Mouse (Mus musculus) C2C12 (cell line): ENCODE results near the gene Ube2q2. TPM values are rescaled to one million over a fixed set of nuclear protein-coding genes. Genes with fewer than 3 reads are reported as not detected.

Source experiments
- H3K27me3 ChIP-seq: one replicate; pipeline ENCODE4 v1.6.1; 2011; ENCODE audit not compliant: control insufficient read depth, insufficient read depth, insufficient read length
- H3K36me3 ChIP-seq: one replicate; pipeline ENCODE4 v1.6.1; 2011; ENCODE audit not compliant: control insufficient read depth, insufficient read depth
- H3K4me3 ChIP-seq: one replicate; pipeline ENCODE4 v1.5.1; 2011; ENCODE audit warnings: mild to moderate bottlenecking, control low read depth; ENCODE audit not compliant: poor library complexity, insufficient read depth, severe bottlenecking
- H3K79me2 ChIP-seq: one replicate; pipeline ENCODE4 v1.6.1; 2011; ENCODE audit not compliant: control insufficient read depth, insufficient read depth
- H3K79me3 ChIP-seq: one replicate; pipeline ENCODE4 v1.6.1; 2011; ENCODE audit warnings: low read depth, control low read depth
- H3ac ChIP-seq: one replicate; pipeline ENCODE3; 2011; ENCODE audit warnings: low read depth; ENCODE audit not compliant: control insufficient read depth, insufficient read length
- CEBPB ChIP-seq: IDR thresholded peaks from one replicate; pipeline ENCODE4 v1.6.1; 2011; ENCODE audit warnings: low read depth, mild to moderate bottlenecking, control low read depth, moderate library complexity
- CTCF ChIP-seq: IDR thresholded peaks from one replicate; pipeline ENCODE4 v1.5.1; 2011; ENCODE audit not compliant: control insufficient read depth, insufficient read depth, insufficient read length
- FOSL1 ChIP-seq: IDR thresholded peaks from one replicate; pipeline ENCODE4 v1.8.0; 2011; ENCODE audit warnings: mild to moderate bottlenecking, low read length; ENCODE audit not compliant: poor library complexity, insufficient read depth, severe bottlenecking
- MAX ChIP-seq: IDR thresholded peaks from one replicate; pipeline ENCODE4 v1.6.1; 2011; ENCODE audit warnings: mild to moderate bottlenecking, control low read depth
- MYOD1 ChIP-seq: IDR thresholded peaks from one replicate; pipeline ENCODE4 v1.6.1; 2011; ENCODE audit warnings: low read depth; ENCODE audit not compliant: control insufficient read depth, insufficient read length
- MYOG ChIP-seq: IDR thresholded peaks from one replicate; pipeline ENCODE4 v1.6.1; 2011; ENCODE audit not compliant: control insufficient read depth, insufficient read length; ENCODE audit errors: extremely low read depth
- polyA plus RNA-seq: library from polyadenylated mRNA; unstranded; fragments of >200 nt; fragmentation: generic; extraction: Trizol; gene quantifications from one replicate; pipeline ENCODE4 v1.2.1, GENCODE M21; 2012; ENCODE audit warnings: missing spikeins

The Ube2q2 gene
- polyA plus RNA-seq, 1 experiment = 6.3 TPM

DNA sequence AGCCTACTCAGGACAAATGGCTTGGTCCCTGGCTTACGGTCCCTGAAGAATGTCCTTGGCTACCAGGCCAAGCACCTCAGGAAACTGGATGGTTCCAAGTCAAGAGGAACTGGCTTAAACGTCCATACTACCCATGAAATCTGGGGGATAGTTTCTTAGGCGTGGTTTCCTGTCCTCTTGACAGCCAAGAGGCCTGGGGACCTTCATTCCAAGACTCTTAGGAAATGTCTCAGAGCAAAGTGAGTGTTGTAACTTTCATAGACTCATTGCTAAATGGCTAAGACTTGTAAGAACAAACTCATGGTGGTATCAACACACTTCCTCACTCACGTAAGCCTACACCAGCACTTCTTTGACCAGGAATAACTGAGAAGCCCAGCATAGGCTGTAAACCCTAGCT is 107.0 kb downstream of the Ube2q2 start:
- no peak overlapping the region for H3ac ChIP-seq
- H3K27me3 ChIP-seq = no peaks in the 10 kb centered on the region
- no peaks in the 10 kb centered on the region for H3K79me2 ChIP-seq
- TF ChIP-seq MYOG = no peak
- TF ChIP-seq MAX = no peak
- H3K4me3 ChIP-seq = no peak overlapping the region
- no peaks in the 10 kb centered on the region for H3K79me3 ChIP-seq
- H3K36me3 ChIP-seq = no peaks in the 10 kb centered on the region

DNA sequence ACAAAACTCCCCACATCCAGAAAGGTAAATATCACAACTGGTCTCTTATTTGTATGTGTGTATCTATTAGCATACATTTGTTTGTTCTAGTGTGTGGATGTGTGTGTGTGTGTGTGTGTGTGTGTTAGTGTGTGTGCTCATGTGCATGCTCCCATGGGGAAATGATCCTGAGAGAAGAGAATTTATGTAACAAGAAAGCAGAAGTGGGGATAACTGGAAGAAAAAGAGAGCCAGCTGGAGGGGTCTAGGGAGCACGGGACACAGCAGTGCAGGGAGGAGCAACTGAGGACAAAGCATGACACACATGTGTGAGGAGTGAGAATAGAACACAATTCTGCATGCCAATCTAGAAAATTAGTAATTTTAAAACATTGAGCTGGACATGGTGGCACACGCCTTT is 108.5 kb downstream of the Ube2q2 start:
- Histone ChIP-seq H3K79me3 (no peaks in the 10 kb centered on the region), H3K36me3 (no peaks in the 10 kb centered on the region), H3K79me2 (no peaks in the 10 kb centered on the region), H3K27me3 (peaks cover 4% of the 10 kb centered on the region), H3ac (no peak overlapping the region), H3K4me3 (no peak overlapping the region)
- no peak for TF ChIP-seq CTCF
- no peak for TF ChIP-seq CEBPB
- no peak for TF ChIP-seq FOSL1
- TF ChIP-seq MYOD1 = no peak
- TF ChIP-seq MYOG = no peak

Other genes with a start within 250 kb of the Ube2q2 start
- 0.08 TPM for gene Hykk, start 231.6 kb upstream of the Ube2q2 start, polyA plus RNA-seq
- gene Psma4, start 198.1 kb upstream of the Ube2q2 start, polyA plus RNA-seq = 211 TPM
- gene AY074887, start 197.9 kb upstream of the Ube2q2 start, polyA plus RNA-seq = 0.13 TPM
- not detected for gene Chrna5, start 168.0 kb upstream of the Ube2q2 start, polyA plus RNA-seq
- not detected for gene Chrna3, start 122.3 kb upstream of the Ube2q2 start, polyA plus RNA-seq
- gene Chrnb4, start 100.1 kb upstream of the Ube2q2 start, polyA plus RNA-seq = 0.01 TPM
- gene Fbxo22, start 60.1 kb downstream of the Ube2q2 start, polyA plus RNA-seq = 26.5 TPM
- gene Nrg4, start 178.0 kb downstream of the Ube2q2 start, polyA plus RNA-seq = 0.15 TPM
- not detected for gene Tmem266, start 178.1 kb downstream of the Ube2q2 start, polyA plus RNA-seq